Mouse (Mus musculus): ENCODE results near the gene Upb1. TPM values are rescaled to one million over a fixed set of nuclear protein-coding genes. Genes with fewer than 3 reads are reported as not detected.

Upb1 gene
- total RNA-seq, 2 experiments from 2014 or later: 0.22 to 0.39 TPM

DNA sequence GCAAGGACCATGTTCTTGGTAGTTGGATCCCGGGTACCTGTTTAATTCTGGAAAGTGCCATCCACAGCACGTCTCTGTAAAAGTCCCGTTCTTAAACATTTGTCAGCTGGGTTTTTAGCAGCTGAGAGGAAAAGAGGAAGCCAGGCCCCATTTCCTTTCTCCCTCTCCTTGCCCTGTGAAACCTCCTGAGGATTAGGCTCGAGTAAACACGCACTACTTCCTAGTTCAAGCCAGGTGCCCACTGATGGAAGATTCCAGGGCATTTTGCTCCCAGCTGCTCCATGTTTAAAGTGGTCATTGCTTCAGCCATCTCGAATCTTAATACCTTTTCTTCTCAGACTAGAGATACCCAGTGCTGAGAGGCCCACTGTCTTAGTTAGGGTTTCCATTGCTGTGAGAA, 83.9 kb downstream of the Upb1 start:
- intact Hi-C loops (cut with DNase I): loop anchor here (5.0 to 10.0 kb wide), 4 partner anchors 47 to 230 kb away; partner anchors contain the start of gene Adora2a
- DNase-seq (ENCODE audit: low spot score in 2 of 2): no peak

DNA sequence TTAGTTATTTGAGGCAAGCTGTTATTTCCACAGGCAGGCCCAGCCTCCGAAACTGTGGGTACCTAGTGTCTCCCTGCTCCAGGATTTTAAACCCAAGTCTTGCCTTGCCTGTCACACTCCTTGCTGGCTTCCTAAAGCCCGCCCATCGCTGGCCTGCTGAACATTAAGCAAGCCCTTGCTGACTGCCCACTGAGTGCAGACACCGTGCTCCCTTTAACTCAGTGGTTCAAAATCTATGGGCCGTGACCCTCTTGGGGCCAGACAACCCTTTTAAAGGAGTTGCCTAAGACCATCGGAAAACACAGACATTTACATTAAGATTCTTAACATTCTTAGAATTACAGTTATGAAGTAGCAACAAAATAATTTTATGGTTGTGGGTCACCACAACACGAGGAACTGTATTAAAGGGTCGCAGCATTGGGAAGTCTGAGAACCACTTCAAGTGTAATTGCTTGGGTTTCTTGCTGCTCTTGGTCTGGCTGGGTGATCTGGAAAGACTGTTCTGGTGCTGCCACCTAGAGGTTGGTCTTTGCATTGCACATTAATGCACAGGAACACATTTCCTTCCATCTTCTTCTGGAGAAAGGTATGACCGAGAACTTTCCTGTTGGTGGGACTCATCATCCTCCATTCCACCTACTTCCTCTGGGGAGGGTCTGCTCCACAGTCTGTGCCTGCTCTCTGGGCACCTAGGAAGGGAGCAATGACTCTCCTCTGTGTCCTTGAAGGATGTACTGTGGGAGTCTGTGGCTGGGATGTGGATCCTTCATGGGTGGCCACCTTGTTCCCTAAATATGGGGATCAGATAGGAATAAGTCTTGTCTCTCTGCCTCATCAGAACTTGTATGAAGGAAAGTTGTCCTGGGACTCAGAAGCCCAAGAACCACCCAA, 85.4 kb downstream of the Upb1 start:
- DNase-seq (ENCODE audit: low spot score in 2 of 2): peak; percentile 63 to 71
- intact Hi-C loops (cut with DNase I): loop anchor here (2.0 to 10.0 kb wide), 5 partner anchors 49 to 304 kb away; partner anchors contain the start of gene Adora2a

DNA sequence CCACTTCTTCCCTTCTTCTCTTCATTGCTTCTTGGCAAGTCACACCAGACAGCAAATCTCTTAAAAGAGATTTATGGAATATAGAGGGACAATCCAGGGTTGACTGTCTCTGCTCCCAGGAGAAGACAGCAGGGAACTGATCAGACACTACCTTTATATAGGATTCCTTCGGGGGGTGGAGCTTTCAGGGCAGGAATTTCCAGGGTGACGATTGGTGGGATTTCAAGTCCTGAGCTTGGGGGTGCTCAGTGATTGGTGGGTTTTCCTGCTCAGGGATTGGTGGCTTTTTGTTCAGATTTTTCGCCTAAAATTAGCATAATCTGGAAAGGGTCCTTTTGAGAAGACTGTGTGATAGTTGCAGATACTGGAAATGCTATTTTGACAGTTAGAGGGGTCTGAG, 86.2 kb downstream of the Upb1 start:
- no peak for DNase-seq (ENCODE audit: low spot score in 2 of 2)
- intact Hi-C loops (cut with DNase I): loop anchor here (2.0 to 10.0 kb wide), 5 partner anchors 50 to 304 kb away; partner anchors contain the start of gene Adora2a

DNA sequence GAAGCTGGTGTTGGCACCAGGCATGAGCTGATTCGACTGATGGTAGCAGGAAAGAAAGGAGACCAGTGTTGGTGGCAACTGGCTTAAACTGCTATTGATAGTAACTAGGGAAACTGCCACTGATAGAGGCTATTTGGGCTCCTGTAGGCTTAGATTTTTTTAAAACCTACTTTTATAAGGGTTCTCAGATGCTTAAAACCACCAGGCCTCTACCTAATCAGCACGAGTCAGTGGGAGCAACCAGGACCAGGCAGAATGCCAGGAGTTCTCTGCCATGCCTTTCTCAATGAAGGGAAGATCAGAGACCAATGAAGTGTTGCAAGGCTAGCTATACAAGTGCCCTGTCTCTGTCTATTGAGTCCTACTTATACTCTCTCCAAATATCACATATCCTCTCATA, 88.6 kb downstream of the Upb1 start:
- intact Hi-C loops (cut with DNase I): loop anchor here (5.0 to 10.0 kb wide), 4 partner anchors 52 to 235 kb away; partner anchors contain the start of gene Adora2a
- DNase-seq (ENCODE audit: low spot score in 2 of 2): no peak

DNA sequence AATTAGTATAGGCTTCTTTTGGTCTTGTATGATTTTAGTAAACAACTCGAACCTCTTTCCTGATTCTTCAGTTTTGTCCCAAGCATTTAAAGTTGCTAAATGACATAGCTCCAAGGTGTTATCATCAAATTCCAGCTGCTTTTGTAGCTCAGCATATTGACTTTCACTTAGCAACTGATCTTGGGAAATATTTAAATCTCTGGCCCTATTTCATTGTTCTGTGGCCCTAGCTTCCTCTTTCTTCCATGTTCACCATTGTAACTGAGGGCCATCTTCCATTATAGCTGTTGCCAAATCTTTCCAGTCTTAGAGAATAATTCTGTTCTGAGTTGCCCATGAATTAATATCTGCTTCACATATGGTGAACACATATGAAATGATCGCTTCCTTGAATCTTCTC, 89.8 kb downstream of the Upb1 start:
- intact Hi-C loops (cut with DNase I): no loop called here

More for the DNA sequence above, 89.8 kb downstream of the Upb1 start:
- DNase-seq (ENCODE audit: low spot score in 2 of 2): no peak

Other genes with a start within 250 kb of the Upb1 start
- 10 to 100 TPM; 40.2 to 40.3 TPM for gene Specc1l, start 189.0 kb upstream of the Upb1 start, total RNA-seq (2021)
- 10 to 100 TPM; 17.6 to 26.3 TPM for gene Adora2a, start 84.2 kb upstream of the Upb1 start, total RNA-seq (2021)
- gene Snrpd3, start 116.4 kb downstream of the Upb1 start, total RNA-seq (2021): 10 to 100 TPM; 65.9 to 68.9 TPM
- 10 to 100 TPM; 15.4 to 21.5 TPM for gene Gucd1, start 116.9 kb downstream of the Upb1 start, total RNA-seq (2021)
- 10 to 100 TPM in 1 of 2 experiments, 1 to 10 TPM in 1; 9.8 to 10.1 TPM for gene Lrrc75b, start 159.2 kb downstream of the Upb1 start, total RNA-seq (2021)
- 1 to 10 TPM; 2.5 to 4.1 TPM for gene Ggt1, start 160.5 kb downstream of the Upb1 start, total RNA-seq (2021)
- 1 to 10 TPM; 1.6 to 2.9 TPM for gene Ggt5, start 188.2 kb downstream of the Upb1 start, total RNA-seq (2021)
- 1 to 10 TPM; 7.8 to 8.3 TPM for gene Susd2, start 242.9 kb downstream of the Upb1 start, total RNA-seq (2021)

Measured in left cerebral cortex, postnatal 36 days (tissue).